Mouse (Mus musculus): ENCODE data around the gene Prkg1.

Prkg1 gene

GRCm38 (mm10) chr19:31621716-31622115, 143.1 kb downstream of the Prkg1 start:
- DNase-seq (ENCODE audit: low spot score), result no peak

- DNase-seq (ENCODE audit: low spot score), result no peak
Measured at GRCm38 (mm10) chr19:31616830-31617229, 148.0 kb downstream of the Prkg1 start.

- DNase-seq (ENCODE audit: low spot score), result no peak
Measured at GRCm38 (mm10) chr19:31616159-31616558, 148.7 kb downstream of the Prkg1 start.

- DNase-seq (ENCODE audit: low spot score), result no peak
Measured at GRCm38 (mm10) chr19:31613146-31613545, 151.7 kb downstream of the Prkg1 start.

- DNase-seq (ENCODE audit: low spot score), result no peak
Measured at GRCm38 (mm10) chr19:31602578-31602977, 162.3 kb downstream of the Prkg1 start.

GRCm38 (mm10) chr19:31594011-31594410, 170.8 kb downstream of the Prkg1 start:
- DNase-seq (ENCODE audit: low spot score), result no peak

- no peak for DNase-seq (ENCODE audit: low spot score)
Measured at GRCm38 (mm10) chr19:31590701-31591100, 174.1 kb downstream of the Prkg1 start.

GRCm38 (mm10) chr19:31577092-31577491, 187.7 kb downstream of the Prkg1 start:
- DNase-seq (ENCODE audit: low spot score), result no peak

GRCm38 (mm10) chr19:31564329-31564728, 200.5 kb downstream of the Prkg1 start:
- no peak for DNase-seq (ENCODE audit: low spot score)

GRCm38 (mm10) chr19:31546063-31546462, 218.8 kb downstream of the Prkg1 start:
- no peak for DNase-seq (ENCODE audit: low spot score)

- DNase-seq (ENCODE audit: low spot score), result no peak
Measured at GRCm38 (mm10) chr19:31531249-31531740, 233.5 kb downstream of the Prkg1 start.

- DNase-seq (ENCODE audit: low spot score), result no peak
Measured at GRCm38 (mm10) chr19:31530616-31531015, 234.2 kb downstream of the Prkg1 start.

- DNase-seq (ENCODE audit: low spot score), result no peak
Measured at GRCm38 (mm10) chr19:31529890-31530289, 234.9 kb downstream of the Prkg1 start.

GRCm38 (mm10) chr19:31514490-31514889, 250.3 kb downstream of the Prkg1 start:
- DNase-seq (ENCODE audit: low spot score), result no peak

- no peak for DNase-seq (ENCODE audit: low spot score)
Measured at GRCm38 (mm10) chr19:31507831-31508230, 257.0 kb downstream of the Prkg1 start.

GRCm38 (mm10) chr19:31506296-31506695, 258.5 kb downstream of the Prkg1 start:
- no peak for DNase-seq (ENCODE audit: low spot score)

- no peak for DNase-seq (ENCODE audit: low spot score)
Measured at GRCm38 (mm10) chr19:31505041-31505440, 259.8 kb downstream of the Prkg1 start.

- DNase-seq (ENCODE audit: low spot score), result no peak
Measured at GRCm38 (mm10) chr19:31497386-31497785, 267.4 kb downstream of the Prkg1 start.

GRCm38 (mm10) chr19:31489606-31490005, 275.2 kb downstream of the Prkg1 start:
- no peak for DNase-seq (ENCODE audit: low spot score)

- DNase-seq (ENCODE audit: low spot score), result no peak
Measured at GRCm38 (mm10) chr19:31471766-31472165, 293.1 kb downstream of the Prkg1 start.

GRCm38 (mm10) chr19:31460188-31460587, 304.6 kb downstream of the Prkg1 start:
- no peak for DNase-seq (ENCODE audit: low spot score)

- no peak for DNase-seq (ENCODE audit: low spot score)
Measured at GRCm38 (mm10) chr19:31444101-31444500, 320.7 kb downstream of the Prkg1 start.

- DNase-seq (ENCODE audit: low spot score), result no peak
Measured at GRCm38 (mm10) chr19:31442311-31442710, 322.5 kb downstream of the Prkg1 start.

GRCm38 (mm10) chr19:31433446-31433845, 331.4 kb downstream of the Prkg1 start:
- no peak for DNase-seq (ENCODE audit: low spot score)

- DNase-seq (ENCODE audit: low spot score), result no peak
Measured at GRCm38 (mm10) chr19:31431411-31431810, 333.4 kb downstream of the Prkg1 start.
